Mouse (Mus musculus) liver, embryonic 14.5 days (tissue): ENCODE results near the gene Utp3. TPM values are rescaled to one million over a fixed set of nuclear protein-coding genes. Genes with fewer than 3 reads are reported as not detected.
A peak's percentile ranks its signal among the peaks of the same experiment; 100 is the strongest.

ENCODE experiments used
- ATAC-seq: fragments of 200-750 bp; cut with Nextera tagmentation; 2 replicates; pipeline ENCODE4 v1.8.0; 2017; ENCODE audit warnings: moderate number of reproducible peaks, mild to moderate bottlenecking, moderate library complexity; ENCODE audit not compliant: insufficient read depth
- DNase-seq, 3 experiments: peaks; one replicate each; pipeline ENCODE4 v3.0.0-alpha.2; 2012 to 2013; ENCODE audit warnings: low read depth in 3 of 3, low spot score in 3 of 3
- H3K27ac ChIP-seq: fragments of 300-500 bp; sonication (generic); 2 replicates; pipeline ENCODE4 v1.5.1; 2014; ENCODE audit warnings: moderate library complexity, mild to moderate bottlenecking, control low read depth, inconsistent platforms
- H3K27me3 ChIP-seq: fragments of 300-500 bp; sonication (generic); 2 replicates; pipeline ENCODE4 v1.6.1; 2014; ENCODE audit warnings: mild to moderate bottlenecking, low read length, moderate library complexity; ENCODE audit not compliant: control insufficient read depth, insufficient read depth
- H3K36me3 ChIP-seq: fragments of 300-500 bp; sonication (generic); replicated peaks from 2 replicates; pipeline ENCODE4 v1.6.1; 2014; ENCODE audit warnings: low read depth; ENCODE audit not compliant: control insufficient read depth, insufficient read depth
- H3K4me1 ChIP-seq, 2 experiments: fragments of 200-500 bp in 1 of 2; fragments of 300-500 bp in 1 of 2; sonication (generic) in 1 of 2; replicated peaks; 2 replicates each; pipeline ENCODE4 v1.6.1; 2012 to 2014; ENCODE audit warnings: antibody characterized with exemption in 1 of 2, inconsistent platforms in 1 of 2, low read length in 1 of 2; ENCODE audit not compliant: control insufficient read depth in 2 of 2, insufficient read depth in 2 of 2
- H3K4me2 ChIP-seq: fragments of 300-500 bp; sonication (generic); 2 replicates; pipeline ENCODE4 v1.6.1; 2014; ENCODE audit warnings: low read depth, mild to moderate bottlenecking, control low read depth, moderate library complexity
- H3K4me3 ChIP-seq, 2 experiments: fragments of 200-500 bp in 1 of 2; fragments of 300-500 bp in 1 of 2; sonication (generic) in 1 of 2; 2 replicates each; pipeline ENCODE4 v1.5.1; 2012 to 2014; ENCODE audit warnings: low read depth in 2 of 2, low read length in 2 of 2, mild to moderate bottlenecking in 2 of 2, control low read depth in 1 of 2, inconsistent platforms in 1 of 2, moderate library complexity in 1 of 2; ENCODE audit not compliant: insufficient read depth in 1 of 2
- H3K9ac ChIP-seq: fragments of 300-500 bp; sonication (generic); replicated peaks from 2 replicates; pipeline ENCODE4 v1.6.1; 2014; ENCODE audit warnings: mild to moderate bottlenecking, control low read depth, moderate library complexity
- H3K9me3 ChIP-seq: fragments of 300-500 bp; sonication (generic); 2 replicates; pipeline ENCODE4 v1.6.1; 2016; ENCODE audit warnings: low read length, mixed read lengths; ENCODE audit not compliant: control insufficient read depth
- CTCF ChIP-seq: IDR thresholded peaks from 2 replicates; pipeline ENCODE4 v1.5.1; 2016; ENCODE audit warnings: antibody characterized with exemption, low read depth, control low read depth
- EP300 ChIP-seq: IDR thresholded peaks from 2 replicates; pipeline ENCODE4 v1.6.1; 2016; ENCODE audit warnings: antibody characterized with exemption, low read depth
- WGBS: fragments of 180-500 bp; shearing (Covaris S2); extraction: QIAGEN DNeasy Blood & Tissue Kit; methylation state at CpG from one replicate; pipeline ENCODE4 v1.1.7; 2014; ENCODE audit not compliant: insufficient replicate concordance; 5-methylcytosine and 5-hydroxymethylcytosine counted together
- polyA plus RNA-seq, 2 experiments: library from polyadenylated mRNA; depleted of rRNA in 1 of 2; stranded (reverse) in 1 of 2; unstranded in 1 of 2; fragments of >200 nt; fragmentation: Nextera tagmentation in 1 of 2; extraction: Ambion mirVana in 1 of 2; gene quantifications; 2 replicates each; pipeline versions ENCODE4 v1.2.1 to v1.2.3; 2012 to 2014

The Utp3 gene
- polyA plus RNA-seq, 2 experiments: 24.6 to 25.5 TPM

- no peak overlapping the region; the same call in 1 of the 2 replicates for H3K4me2 ChIP-seq
- H3K9ac ChIP-seq: no peak overlapping the region
- H3K9me3 ChIP-seq: no peaks in the 10 kb centered on the region
- H3K4me1 ChIP-seq: peaks cover 6 to 12% of the 10 kb centered on the region in 2 experiments
- H3K4me3 ChIP-seq: no peak overlapping the region
- DNase-seq (no peak), ATAC-seq (no peak)
- H3K36me3 ChIP-seq: no peaks in the 10 kb centered on the region
- H3K27me3 ChIP-seq: peaks cover 5% of the 10 kb centered on the region; the same call in 1 of the 2 replicates
- H3K27ac ChIP-seq: no peak overlapping the region
- WGBS: 60% methylated on average over 8 of the region's 8 CpGs
- no peak for TF ChIP-seq CTCF
- TF ChIP-seq EP300: no peak
These were observed 8.9 kb downstream of the Utp3 start for GRCm38 (mm10) chr5:88562863-88563780.

DNA sequence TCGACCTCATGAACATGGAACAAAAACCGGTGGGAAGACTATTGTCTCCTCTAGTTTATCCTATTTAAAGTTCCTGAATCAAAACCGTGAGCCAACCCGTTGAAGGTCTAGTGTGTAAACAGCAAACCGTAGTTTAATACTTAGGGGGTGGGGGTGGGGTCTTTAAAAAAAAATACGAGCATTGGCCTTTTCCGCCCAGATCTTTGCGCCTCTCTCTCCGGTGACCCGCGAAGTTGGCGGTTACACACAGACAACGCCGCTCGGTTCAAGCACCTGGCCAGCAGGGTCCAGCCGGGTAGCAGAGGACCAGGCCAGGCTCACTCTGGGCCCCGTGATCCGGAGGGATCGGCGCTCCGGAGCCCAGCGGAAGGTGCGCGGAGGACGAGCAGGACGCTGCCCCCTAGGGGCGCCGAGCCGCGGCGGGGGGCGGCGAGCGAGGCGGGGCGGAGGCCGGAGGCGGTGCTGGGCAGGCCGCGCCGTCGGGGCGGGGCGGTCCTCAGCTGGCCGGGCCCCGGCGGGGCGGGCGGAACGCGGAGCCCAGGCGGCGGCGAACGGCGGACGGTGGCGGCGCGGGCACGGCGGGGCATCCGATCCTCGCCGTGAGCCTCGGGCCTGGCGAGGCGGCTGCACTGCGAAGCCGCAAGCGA, 10.4 kb downstream of the Utp3 start, which contains the start of gene Rufy3:
Gene Rufy3, plus strand, starts transcription at position 540 of the 647 bp plus-strand sequence.
- peak; percentile 86 for ATAC-seq
- peak within 1 kb of the TSS; percentile 84 for H3K4me2 ChIP-seq
- peaks cover 5% of the 10 kb centered on the region; the same call in 1 of the 2 replicates for H3K27me3 ChIP-seq
- TF ChIP-seq EP300 (no peak), CTCF (peak; percentile 57)
- H3K9ac ChIP-seq: peak within 1 kb of the TSS; percentile 70
- under 1% methylated on average over 70 of the region's 71 CpGs for WGBS
- DNase-seq: peak; percentile 53 to 60 (median 57)
- H3K4me3 ChIP-seq: peak within 1 kb of the TSS; percentile 58 to 77
- H3K4me1 ChIP-seq: peaks cover 6 to 10% of the 10 kb centered on the region in 2 experiments
- no peaks in the 10 kb centered on the region for H3K36me3 ChIP-seq
- H3K27ac ChIP-seq: peak within 1 kb of the TSS; percentile 19
- no peaks in the 10 kb centered on the region for H3K9me3 ChIP-seq

- Histone ChIP-seq H3K9ac (peak overlapping the region; percentile 70), H3K27me3 (peaks cover 5% of the 10 kb centered on the region; the same call in 1 of the 2 replicates), H3K27ac (no peak overlapping the region; the same call in 1 of the 2 replicates), H3K4me3 (peak overlapping the region; percentile 58 to 77), H3K4me2 (peak overlapping the region; percentile 84), H3K9me3 (no peaks in the 10 kb centered on the region), H3K36me3 (no peaks in the 10 kb centered on the region), H3K4me1 (peaks cover 6 to 10% of the 10 kb centered on the region in 2 experiments)
- DNase-seq: no peak
- TF ChIP-seq EP300 (no peak), CTCF (peak; percentile 1; the same call in 1 of the 2 replicates)
- ATAC-seq: peak; percentile 70
- under 1% methylated on average over 85 of the region's 119 CpGs for WGBS
These were observed 11.1 kb downstream of the Utp3 start for GRCm38 (mm10) chr5:88565148-88566033.

DNA sequence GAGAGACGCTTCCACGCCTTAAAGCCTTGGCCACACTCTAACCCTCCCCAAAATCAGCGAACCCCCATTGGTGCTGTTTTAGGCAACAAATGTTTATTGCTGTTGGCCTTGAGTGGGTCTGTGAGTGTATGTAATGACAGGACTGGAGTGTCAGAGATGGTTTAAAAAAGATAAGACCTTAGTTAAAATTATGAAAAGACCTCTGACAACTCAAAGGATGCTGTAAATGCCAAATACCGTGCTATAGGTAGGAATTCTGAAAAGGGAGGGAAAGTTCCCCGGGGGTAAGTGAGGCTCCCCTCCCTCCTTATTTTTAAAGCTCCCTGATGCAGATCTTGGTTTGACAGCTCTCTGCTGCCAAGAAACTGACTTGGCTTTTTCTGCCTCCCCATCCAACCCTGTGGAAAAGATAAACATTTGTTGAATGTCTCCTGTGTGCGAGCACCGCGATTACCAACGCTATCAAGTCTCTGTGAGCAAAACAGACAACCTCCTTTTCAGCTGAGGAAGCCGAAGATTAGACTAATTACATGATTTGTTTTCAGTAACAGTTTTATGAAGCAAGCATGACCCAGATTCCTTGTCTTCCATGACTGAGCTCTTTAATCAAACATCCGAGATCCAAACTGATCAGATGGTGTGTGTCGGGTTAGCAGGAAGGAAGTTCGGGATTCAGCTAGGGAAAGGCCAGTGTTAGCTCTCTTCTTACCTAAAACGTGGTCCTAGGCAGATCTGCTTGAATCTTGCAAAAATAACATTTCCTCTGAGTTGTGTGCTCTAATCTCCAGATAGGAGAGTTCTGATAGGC, 12.0 kb downstream of the Utp3 start:
- Histone ChIP-seq H3K9ac (peak overlapping the region; percentile 70), H3K4me2 (peak overlapping the region; percentile 84), H3K36me3 (no peaks in the 10 kb centered on the region), H3K9me3 (no peaks in the 10 kb centered on the region), H3K27ac (no peak overlapping the region; the same call in 1 of the 2 replicates), H3K27me3 (peaks cover 5% of the 10 kb centered on the region; the same call in 1 of the 2 replicates), H3K4me1 (peaks cover 6 to 10% of the 10 kb centered on the region in 2 experiments), H3K4me3 (peak overlapping the region; percentile 58 to 77)
- TF ChIP-seq EP300 (peak; percentile 78), CTCF (no peak)
- WGBS: 3% methylated on average over 14 of the region's 14 CpGs
- ATAC-seq (peak; percentile 32), DNase-seq (peak; percentile 46 to 55 (median 50))
